Mouse (Mus musculus) neural tube, embryonic 12.5 days (tissue): ENCODE results near the gene Olfr348. TPM values are rescaled to one million over a fixed set of nuclear protein-coding genes. Genes with fewer than 3 reads are reported as not detected.

Source experiments
- ATAC-seq: fragments of 200-750 bp; cut with Nextera tagmentation; 2 replicates; pipeline ENCODE4 v1.8.0; 2017; ENCODE audit warnings: low read depth, mild to moderate bottlenecking, moderate TSS enrichment, moderate library complexity; ENCODE audit not compliant: low FRiP score
- H3K27ac ChIP-seq: fragments of 300-500 bp; sonication (generic); 2 replicates; pipeline ENCODE4 v1.5.1; 2016
- H3K27me3 ChIP-seq: fragments of 300-500 bp; sonication (generic); replicated peaks from 2 replicates; pipeline ENCODE4 v1.6.1; 2016; ENCODE audit warnings: mild to moderate bottlenecking
- H3K36me3 ChIP-seq: fragments of 300-500 bp; sonication (generic); 2 replicates; pipeline ENCODE4 v1.6.1; 2016; ENCODE audit warnings: mild to moderate bottlenecking
- H3K4me1 ChIP-seq: fragments of 300-500 bp; sonication (generic); 2 replicates; pipeline ENCODE4 v1.6.1; 2016
- H3K4me2 ChIP-seq: fragments of 300-500 bp; sonication (generic); replicated peaks from 2 replicates; pipeline ENCODE4 v1.6.1; 2016; ENCODE audit warnings: mild to moderate bottlenecking
- H3K4me3 ChIP-seq: fragments of 300-500 bp; sonication (generic); 2 replicates; pipeline ENCODE4 v1.5.1; 2016
- H3K9ac ChIP-seq: fragments of 300-500 bp; sonication (generic); 2 replicates; pipeline ENCODE4 v1.6.1; 2016; ENCODE audit warnings: mild to moderate bottlenecking
- H3K9me3 ChIP-seq: fragments of 300-500 bp; sonication (generic); 2 replicates; pipeline ENCODE4 v1.6.1; 2016; ENCODE audit warnings: mild to moderate bottlenecking
- WGBS: fragments of 180-500 bp; shearing (Covaris S2); methylation state at CpG from one replicate; pipeline ENCODE4 v1.1.7; 2016; 5-methylcytosine and 5-hydroxymethylcytosine counted together
- polyA plus RNA-seq: library from polyadenylated mRNA; unstranded; fragments of >200 nt; fragmentation: Nextera tagmentation; extraction: Ambion mirVana; gene quantifications from 2 replicates; pipeline ENCODE4 v1.2.1, GENCODE M21; 2016

Gene Olfr348
- polyA plus RNA-seq = not detected in 2 replicates

DNA sequence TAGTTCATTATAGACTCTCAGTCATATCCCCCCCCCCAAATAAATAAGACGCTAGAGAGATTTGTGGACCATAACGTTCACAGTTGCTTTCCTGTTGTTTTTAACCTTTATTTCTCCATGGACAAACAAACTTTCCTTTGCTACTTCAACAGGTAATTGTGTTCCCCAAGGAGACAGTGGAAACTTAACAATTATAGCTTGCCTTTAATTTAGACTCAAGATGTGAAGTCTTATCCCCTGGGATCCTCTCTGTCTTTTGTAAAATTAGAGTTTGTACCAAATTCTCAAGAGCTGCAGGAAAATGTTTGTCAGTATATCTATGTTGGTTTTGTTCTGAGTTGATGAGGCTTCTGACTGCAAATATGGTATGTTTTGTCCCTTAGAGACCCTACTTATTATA is at the start of gene Olfr348:
Gene Olfr348 (plus strand): TSS at position 301 of the 400 bp plus-strand sequence.
- ATAC-seq = no peak
- Histone ChIP-seq H3K4me1 (no peaks in the 10 kb centered on the region), H3K36me3 (no peaks in the 10 kb centered on the region), H3K9me3 (peaks cover 15% of the 10 kb centered on the region), H3K4me2 (no peak within 1 kb of the TSS), H3K4me3 (no peak within 1 kb of the TSS), H3K27me3 (no peaks in the 10 kb centered on the region), H3K27ac (no peak within 1 kb of the TSS), H3K9ac (no peak within 1 kb of the TSS)
- WGBS = 80% methylated on average over 2 of the region's 2 CpGs

DNA sequence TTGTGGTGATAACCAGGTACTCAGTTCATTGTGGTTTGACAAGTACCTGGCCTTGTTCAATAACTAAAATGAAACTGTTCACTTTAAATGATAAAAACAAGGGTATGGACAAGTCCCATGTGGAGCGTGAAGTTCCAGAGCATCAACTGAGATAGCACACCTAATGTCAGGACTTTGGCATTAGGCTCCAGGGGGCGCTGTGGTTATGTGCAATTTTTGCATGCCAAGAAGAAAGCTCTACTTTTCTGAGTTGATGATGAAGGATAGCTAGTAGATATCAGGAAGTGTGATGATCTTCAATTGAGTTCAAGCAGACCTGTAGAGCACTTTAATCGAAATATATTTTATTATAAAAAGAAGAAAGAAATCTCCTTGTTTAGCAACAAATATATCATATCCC is 47.9 kb upstream of the Olfr348 start:
- Histone ChIP-seq H3K36me3 (no peaks in the 10 kb centered on the region), H3K9ac (no peak overlapping the region), H3K4me1 (no peaks in the 10 kb centered on the region), H3K27ac (no peak overlapping the region), H3K4me3 (no peak overlapping the region), H3K4me2 (no peak overlapping the region), H3K27me3 (no peaks in the 10 kb centered on the region), H3K9me3 (peaks cover 5% of the 10 kb centered on the region; the same call in 1 of the 2 replicates)
- 64% methylated on average over 3 of the region's 3 CpGs for WGBS
- no peak for ATAC-seq

DNA sequence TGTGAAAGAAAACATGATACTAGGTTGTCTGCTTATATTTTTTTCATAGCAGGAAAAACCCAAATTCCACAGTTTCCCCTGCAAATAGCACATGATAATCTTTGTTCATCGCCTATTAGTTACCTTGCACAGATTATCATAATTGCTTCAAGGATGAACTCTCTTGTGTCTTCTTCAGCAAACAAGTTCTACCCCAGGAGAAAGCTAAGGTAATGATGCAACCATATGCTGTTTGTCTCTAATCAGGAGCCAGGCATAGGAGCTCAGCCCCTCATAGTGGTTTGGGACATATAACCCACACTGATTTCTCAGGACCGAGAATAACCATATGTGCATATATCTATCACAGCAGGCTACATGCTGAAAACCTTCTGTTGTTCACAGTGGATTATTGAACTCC is 6.2 kb downstream of the Olfr348 start, which contains the start of gene Olfr50:
Gene Olfr50 (plus strand): TSS at position 301 of the 400 bp plus-strand sequence.
- H3K9me3 ChIP-seq = peaks cover 36% of the 10 kb centered on the region
- H3K4me3 ChIP-seq = no peak within 1 kb of the TSS
- H3K9ac ChIP-seq = no peak within 1 kb of the TSS
- H3K36me3 ChIP-seq = no peaks in the 10 kb centered on the region
- ATAC-seq = no peak
- no peak within 1 kb of the TSS for H3K4me2 ChIP-seq
- no peaks in the 10 kb centered on the region for H3K27me3 ChIP-seq
- 85% methylated on average over 2 of the region's 2 CpGs for WGBS
- no peak within 1 kb of the TSS for H3K27ac ChIP-seq
- H3K4me1 ChIP-seq = no peaks in the 10 kb centered on the region

DNA sequence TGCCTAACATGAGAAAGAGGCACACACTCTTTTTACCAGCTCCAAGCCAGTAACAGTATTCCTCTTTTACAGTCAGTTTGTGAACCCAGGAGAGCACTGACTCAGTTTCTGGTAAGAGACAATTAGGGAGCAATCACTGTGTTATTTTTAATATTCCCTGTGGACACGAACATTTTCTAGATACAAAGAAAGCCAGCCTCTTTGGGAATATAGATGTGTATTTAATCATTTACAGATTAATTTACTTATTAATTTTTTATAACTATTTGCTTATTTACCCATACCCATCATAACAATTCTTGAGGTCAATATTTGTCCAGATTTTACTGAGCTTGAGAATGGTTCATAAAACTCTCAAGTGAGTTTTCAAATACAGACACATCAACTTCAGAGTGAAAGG is 32.9 kb downstream of the Olfr348 start, which contains the start of gene Olfr3:
Gene Olfr3 (minus strand): TSS at position 101 of the 400 bp plus-strand sequence.
- Histone ChIP-seq H3K36me3 (no peaks in the 10 kb centered on the region), H3K4me2 (no peak within 1 kb of the TSS), H3K4me3 (no peak within 1 kb of the TSS), H3K9me3 (peaks cover 27% of the 10 kb centered on the region), H3K27ac (no peak within 1 kb of the TSS), H3K4me1 (no peaks in the 10 kb centered on the region), H3K9ac (no peak within 1 kb of the TSS), H3K27me3 (no peaks in the 10 kb centered on the region)
- WGBS = 80% methylated on average over 1 of the region's 1 CpGs
- ATAC-seq = no peak

Other genes starting within 250 kb of the Olfr348 start
- gene Olfr344, start 217.6 kb upstream of the Olfr348 start, polyA plus RNA-seq = not detected in 2 replicates
- not detected in 2 replicates for gene Olfr345, start 144.2 kb upstream of the Olfr348 start, polyA plus RNA-seq
- not detected in 2 replicates for gene Olfr346, start 98.5 kb upstream of the Olfr348 start, polyA plus RNA-seq
- gene Olfr347, start 52.4 kb upstream of the Olfr348 start, polyA plus RNA-seq = not detected in 2 replicates
- not detected in 2 replicates for gene Olfr50, start 6.3 kb downstream of the Olfr348 start, polyA plus RNA-seq
- not detected in 2 replicates for gene Olfr3, start 32.8 kb downstream of the Olfr348 start, polyA plus RNA-seq
- not detected in 2 replicates for gene Olfr350, start 62.0 kb downstream of the Olfr348 start, polyA plus RNA-seq
- gene Olfr351, start 78.4 kb downstream of the Olfr348 start, polyA plus RNA-seq = not detected in 2 replicates
- gene Olfr352, start 84.2 kb downstream of the Olfr348 start, polyA plus RNA-seq = not detected in 2 replicates
- gene Olfr353, start 108.7 kb downstream of the Olfr348 start, polyA plus RNA-seq = not detected in 2 replicates
- gene Olfr354, start 121.4 kb downstream of the Olfr348 start, polyA plus RNA-seq = not detected in 2 replicates
- not detected in 2 replicates for gene Olfr355, start 144.6 kb downstream of the Olfr348 start, polyA plus RNA-seq
- not detected in 2 replicates for gene Olfr356, start 152.8 kb downstream of the Olfr348 start, polyA plus RNA-seq
- gene Olfr357, start 209.6 kb downstream of the Olfr348 start, polyA plus RNA-seq = not detected in 2 replicates
- gene Olfr358, start 225.1 kb downstream of the Olfr348 start, polyA plus RNA-seq = not detected in 2 replicates